Mouse (Mus musculus) embryo, embryonic 11 days (tissue): ENCODE data around the gene Paqr9.

ENCODE experiments used
- DNase-seq: peaks from one replicate; pipeline ENCODE4 v3.0.0-alpha.2; 2015

Gene Paqr9

GRCm38 (mm10) chr9:95546679-95547078 is 12.8 kb upstream of the Paqr9 start:
- no peak for DNase-seq

- DNase-seq = no peak
Measured at GRCm38 (mm10) chr9:95549626-95550411, 9.6 kb upstream of the Paqr9 start.

GRCm38 (mm10) chr9:95550856-95551774 is 8.3 kb upstream of the Paqr9 start:
- no peak for DNase-seq

- no peak for DNase-seq
Measured at GRCm38 (mm10) chr9:95552175-95552705, 7.2 kb upstream of the Paqr9 start.

DNA sequence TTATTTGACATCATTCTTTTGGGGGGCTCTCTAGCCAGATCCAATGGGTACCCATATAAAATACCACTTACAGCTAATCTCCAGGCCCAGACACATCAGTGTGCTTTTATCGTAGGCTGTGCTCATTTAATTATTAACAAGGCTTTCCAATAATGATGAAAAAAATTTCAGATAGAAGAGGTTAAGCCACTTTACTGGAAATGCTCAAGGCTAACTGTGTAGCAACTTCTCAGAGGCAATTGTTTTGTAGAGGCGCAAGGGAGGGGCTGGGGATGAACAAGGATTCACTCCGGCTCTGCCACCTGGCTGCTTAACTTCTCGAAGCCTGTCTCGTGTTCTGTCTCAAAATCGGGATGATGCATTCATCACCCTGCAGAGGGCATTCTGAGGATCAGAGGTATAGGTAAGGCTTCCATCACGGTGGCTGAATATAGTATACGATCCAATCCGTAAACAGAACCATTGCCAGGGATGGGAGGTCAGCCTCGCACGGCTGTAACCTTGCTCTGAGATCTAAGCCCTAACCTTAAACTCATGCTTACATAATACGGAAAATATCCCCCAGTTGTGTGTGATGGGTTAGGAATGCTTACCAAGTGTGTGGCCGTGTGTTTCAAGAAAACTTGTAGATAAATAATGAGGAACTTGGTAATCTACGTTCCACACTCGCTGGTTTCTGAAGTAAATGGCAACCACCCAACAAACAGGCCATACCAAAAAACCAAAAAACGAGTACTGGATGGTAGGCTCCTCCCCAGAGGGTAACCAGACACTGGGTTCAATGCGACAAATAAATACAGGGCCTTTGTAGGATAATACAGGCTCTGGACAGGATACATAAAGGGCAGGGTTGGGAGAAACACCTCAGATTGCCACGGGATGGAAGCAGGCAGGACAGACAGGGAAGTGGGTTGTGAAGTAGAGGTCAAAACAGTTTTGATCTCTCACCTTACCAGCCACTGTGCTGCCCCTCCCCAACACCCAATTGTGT is 4.9 kb upstream of the Paqr9 start:
- DNase-seq = no peak

GRCm38 (mm10) chr9:95555233-95555740 is 4.2 kb upstream of the Paqr9 start:
- no peak for DNase-seq

DNA sequence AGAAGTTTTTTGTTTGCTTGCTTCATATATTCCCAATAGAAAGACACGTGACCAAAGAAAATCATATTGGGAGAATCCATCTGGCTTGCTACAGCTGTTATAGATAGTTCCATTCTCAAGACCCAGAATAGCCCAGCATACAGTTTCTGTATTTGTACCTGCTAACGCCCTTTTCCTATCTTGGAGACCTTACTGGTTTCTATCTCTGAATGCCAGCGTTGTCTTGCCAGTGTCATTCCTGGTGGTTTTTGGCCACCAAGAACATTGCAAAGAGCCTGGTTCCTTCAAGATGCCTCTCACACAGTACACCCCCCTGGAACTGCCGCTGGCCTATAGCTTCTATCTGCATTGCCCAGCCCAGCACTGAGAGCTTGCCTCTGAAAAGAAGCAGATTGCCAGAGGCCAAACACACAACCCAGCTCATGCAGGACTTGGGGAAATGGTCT is 3.4 kb upstream of the Paqr9 start:
- DNase-seq = no peak

- DNase-seq = no peak
Measured at GRCm38 (mm10) chr9:95557722-95558121, 1.7 kb upstream of the Paqr9 start.

- no peak for DNase-seq
Measured at GRCm38 (mm10) chr9:95558726-95559058, 765 bp upstream of the Paqr9 start.

GRCm38 (mm10) chr9:95559936-95560735 is 679 bp downstream of the Paqr9 start:
- DNase-seq = peak; percentile 51

- DNase-seq = no peak
Measured at GRCm38 (mm10) chr9:95564047-95564446, 4.6 kb downstream of the Paqr9 start.

GRCm38 (mm10) chr9:95566394-95566793 is 6.9 kb downstream of the Paqr9 start:
- DNase-seq = no peak

DNA sequence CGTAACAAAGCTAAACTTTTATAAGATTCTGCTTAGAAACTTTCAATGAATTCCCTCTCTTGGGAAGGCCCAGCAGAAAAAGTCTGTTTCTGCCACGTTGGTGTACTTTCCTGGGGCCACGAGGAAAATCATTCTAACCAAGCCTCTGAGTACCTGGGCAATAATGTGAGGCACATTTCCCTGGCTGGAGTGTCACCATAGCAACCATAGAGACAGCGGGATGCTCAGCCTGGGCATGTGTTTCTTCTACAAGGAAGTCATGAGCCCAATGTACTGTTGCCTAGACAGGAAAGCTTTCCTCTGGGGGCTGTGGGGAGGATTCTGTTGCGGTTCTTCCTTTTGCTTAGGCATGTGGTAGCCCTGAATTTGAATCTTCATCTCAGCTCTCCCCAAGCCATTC is 7.5 kb downstream of the Paqr9 start:
- DNase-seq = no peak

- no peak for DNase-seq
Measured at GRCm38 (mm10) chr9:95569249-95569648, 9.8 kb downstream of the Paqr9 start.

DNA sequence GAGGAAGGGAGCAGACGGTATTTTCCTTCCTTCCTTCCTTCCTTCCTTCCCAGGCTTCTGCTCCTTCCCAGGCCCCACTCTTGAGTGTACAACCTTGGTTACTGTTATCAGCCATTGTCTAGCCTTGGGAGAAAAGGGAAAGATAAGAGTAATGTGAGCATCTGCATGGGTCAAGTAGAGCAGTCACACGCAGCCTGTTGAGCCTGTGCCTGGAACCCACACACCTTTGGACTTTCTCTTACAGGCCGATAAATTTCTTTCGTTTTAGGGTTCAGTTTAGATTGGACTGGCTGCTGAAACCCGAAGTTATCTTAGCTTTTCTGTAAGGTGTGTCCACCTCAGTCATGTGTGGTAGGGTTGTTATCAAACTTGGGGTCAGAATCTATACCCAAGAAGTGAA is 10.5 kb downstream of the Paqr9 start:
- no peak for DNase-seq

- no peak for DNase-seq
Measured at GRCm38 (mm10) chr9:95570604-95571003, 11.1 kb downstream of the Paqr9 start.

DNA sequence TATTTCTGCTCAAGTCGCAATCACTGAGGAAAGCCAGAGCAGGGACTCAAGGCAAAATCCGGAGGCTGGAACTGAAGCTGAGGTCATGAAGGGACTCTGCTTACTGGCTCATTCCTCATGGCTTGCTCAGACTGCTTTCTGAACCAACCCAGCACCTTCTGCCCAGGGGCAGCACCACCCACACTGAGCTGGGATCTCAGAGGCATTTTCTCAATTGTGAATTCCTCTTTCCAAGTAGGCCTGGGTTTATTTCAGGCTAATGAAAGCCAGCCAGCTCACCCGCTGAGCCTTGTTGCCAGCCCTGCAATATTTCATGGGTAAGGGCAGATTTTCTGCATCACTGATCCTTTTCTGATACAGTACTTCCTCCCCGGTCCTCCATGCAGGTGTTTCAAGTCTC is 12.0 kb downstream of the Paqr9 start:
- no peak for DNase-seq

GRCm38 (mm10) chr9:95572558-95572957 is 13.1 kb downstream of the Paqr9 start:
- DNase-seq = no peak

GRCm38 (mm10) chr9:95574116-95574515 is 14.7 kb downstream of the Paqr9 start:
- no peak for DNase-seq

- DNase-seq = no peak
Measured at GRCm38 (mm10) chr9:95577502-95577901, 18.0 kb downstream of the Paqr9 start.

GRCm38 (mm10) chr9:95578366-95578895 is 19.0 kb downstream of the Paqr9 start:
- no peak for DNase-seq
